Mouse (Mus musculus) heart, adult 2 months (tissue): ENCODE results near the gene Rassf5. TPM values are rescaled to one million over a fixed set of nuclear protein-coding genes. Genes with fewer than 3 reads are reported as not detected.

Experiments
- DNase-seq, 2 experiments: peaks; one replicate each; pipeline ENCODE4 v3.0.0; 2021
- H3K27ac ChIP-seq: fragments of 200-600 bp; 2 replicates; pipeline ENCODE4 v1.8.1; 2022
- H3K27me3 ChIP-seq: fragments of 200-500 bp; 2 replicates; pipeline ENCODE4 v1.6.1; 2012; ENCODE audit warnings: mild to moderate bottlenecking, low read length, inconsistent platforms, mixed read lengths; ENCODE audit not compliant: control insufficient read depth, insufficient read depth
- H3K36me3 ChIP-seq: fragments of 200-500 bp; 2 replicates; pipeline ENCODE4 v1.6.1; 2012; ENCODE audit warnings: low read length, inconsistent platforms; ENCODE audit not compliant: control insufficient read depth, insufficient read depth
- H3K4me1 ChIP-seq: fragments of 200-500 bp; 2 replicates; pipeline ENCODE4 v1.6.1; 2011; ENCODE audit warnings: low read length; ENCODE audit not compliant: control insufficient read depth, insufficient read depth
- H3K4me3 ChIP-seq: fragments of 200-600 bp; 2 replicates; pipeline ENCODE4 v1.8.1; 2022
- H3K79me2 ChIP-seq: fragments of 200-500 bp; replicated peaks from 2 replicates; pipeline ENCODE4 v1.6.1; 2012; ENCODE audit warnings: mild to moderate bottlenecking, inconsistent platforms, low read length, moderate library complexity, mixed read lengths; ENCODE audit not compliant: control insufficient read depth, insufficient read depth
- H3K9ac ChIP-seq: fragments of 200-500 bp; 2 replicates; pipeline ENCODE4 v1.6.1; 2012; ENCODE audit warnings: low read depth, mild to moderate bottlenecking, control low read depth, inconsistent platforms, low read length, mixed read lengths
- CTCF ChIP-seq: fragments of 200-600 bp; IDR thresholded peaks from 2 replicates; pipeline ENCODE4 v1.8.1; 2022; ENCODE audit warnings: antibody characterized with exemption, mild to moderate bottlenecking, moderate library complexity
- EP300 ChIP-seq: fragments of 200-500 bp; IDR thresholded peaks from 2 replicates; pipeline ENCODE4 v1.6.1; 2011; ENCODE audit warnings: low read depth, low read length, control low read depth; ENCODE audit not compliant: insufficient read depth
- POLR2A ChIP-seq: fragments of 200-500 bp; IDR thresholded peaks from 2 replicates; pipeline ENCODE4 v1.6.1; 2011; ENCODE audit warnings: mild to moderate bottlenecking, low read depth, low read length, control low read depth; ENCODE audit not compliant: insufficient read depth
- WGBS: fragments of 180-500 bp; shearing (Covaris S2); methylation state at CpG from one replicate; pipeline ENCODE4 v1.1.7; 2018; 5-methylcytosine and 5-hydroxymethylcytosine counted together
- intact Hi-C: fragments of 180-260 bp; cut with DNase I; formaldehyde crosslinking; loops from one replicate; pipeline ENCODE4 v1.15.1; 2025
- polyA plus RNA-seq: library from polyadenylated mRNA; depleted of rRNA; stranded (reverse); fragments of >200 nt; gene quantifications from 2 replicates; pipeline ENCODE4 v1.2.3, GENCODE M21; 2012; rRNA removed
- total RNA-seq, 2 experiments: library from RNA; stranded (reverse); gene quantifications; 2 replicates each; pipeline ENCODE4 v1.2.3; 2021

Rassf5 gene
- total and polyA plus RNA-seq, 3 experiments, result 1.7 to 2.3 (median 2.0) TPM

DNA sequence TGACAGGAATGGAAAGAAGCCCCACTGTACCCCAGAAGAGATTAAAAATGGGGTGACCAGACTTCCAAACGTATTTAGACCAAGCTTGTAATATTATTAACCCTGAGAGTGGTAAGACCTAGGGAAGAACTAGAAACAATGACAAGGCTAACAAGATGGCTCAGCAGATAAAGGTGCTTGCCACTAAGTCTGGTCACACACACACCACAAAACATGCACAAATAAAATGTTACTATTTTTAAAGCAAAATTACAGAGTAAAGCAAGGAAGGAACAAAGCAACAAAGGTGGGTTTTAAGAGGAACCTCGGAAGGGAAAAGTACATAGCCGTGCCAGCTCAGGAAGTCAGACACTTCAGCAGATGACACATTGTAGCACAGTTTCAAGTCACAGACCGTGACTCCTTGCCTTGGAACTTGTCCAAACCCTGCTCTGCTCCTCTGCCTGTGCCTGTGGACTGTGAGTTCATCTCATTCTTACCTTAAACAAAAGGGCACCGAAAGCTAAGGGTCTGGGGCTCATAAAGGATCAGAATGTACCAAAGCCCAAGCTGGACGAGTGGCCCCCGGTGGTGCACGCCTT lies 110.0 kb downstream of the Rassf5 start:
- Histone ChIP-seq H3K4me3 (no peak overlapping the region), H3K27ac (no peak overlapping the region)
- WGBS, result 43% methylated on average over 8 of the region's 8 CpGs

DNA sequence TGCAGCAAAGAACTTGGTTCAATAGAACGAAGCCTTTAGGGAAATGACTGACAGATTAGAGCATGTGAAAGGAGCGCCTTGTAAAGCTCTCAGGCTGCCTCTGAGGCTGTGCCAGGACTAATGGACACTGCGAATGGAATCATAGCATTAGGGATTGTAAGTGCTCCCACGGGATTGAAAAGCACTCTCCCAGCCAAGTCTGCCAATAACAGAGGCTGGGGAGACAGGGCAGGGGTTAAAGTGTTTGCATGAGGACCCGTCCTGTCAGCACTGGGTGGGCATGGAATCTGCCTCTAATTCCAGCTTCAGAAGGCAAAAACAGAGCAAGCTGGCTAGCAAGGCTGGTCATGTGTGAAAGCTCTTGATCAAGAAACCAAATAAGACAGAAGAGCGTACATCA lies 110.8 kb downstream of the Rassf5 start:
- Histone ChIP-seq H3K4me1 (no peaks in the 10 kb centered on the region), H3K27me3 (no peaks in the 10 kb centered on the region), H3K36me3 (no peaks in the 10 kb centered on the region), H3K9ac (no peak overlapping the region), H3K27ac (no peak overlapping the region), H3K79me2 (no peaks in the 10 kb centered on the region), H3K4me3 (no peak overlapping the region)
- WGBS, result 55% methylated on average over 6 of the region's 6 CpGs
- TF ChIP-seq POLR2A, result no peak
- no peak for TF ChIP-seq EP300
- no peak for TF ChIP-seq CTCF
- intact Hi-C loops, result no loop called here
- no peak for DNase-seq

More for the DNA sequence above, 110.0 kb downstream of the Rassf5 start:
- no peak overlapping the region for H3K9ac ChIP-seq
- H3K79me2 ChIP-seq, result no peaks in the 10 kb centered on the region
- intact Hi-C loops, result no loop called here
- TF ChIP-seq POLR2A (no peak), EP300 (no peak)
- no peaks in the 10 kb centered on the region for H3K4me1 ChIP-seq
- H3K36me3 ChIP-seq, result no peaks in the 10 kb centered on the region
- DNase-seq, result peak in 1 of 2 experiments; percentile 33
- H3K27me3 ChIP-seq, result no peaks in the 10 kb centered on the region

Other genes starting within 250 kb of the Rassf5 start
- gene Il10, start 225.4 kb downstream of the Rassf5 start, total RNA-seq, result not detected
- gene Il10, start 225.4 kb downstream of the Rassf5 start, polyA plus RNA-seq, result not detected in 2 replicates
- gene Mapkapk2, start 147.4 kb downstream of the Rassf5 start, total RNA-seq, result 100 to 1,000 TPM; 283 to 363 TPM
- gene Mapkapk2, start 147.4 kb downstream of the Rassf5 start, polyA plus RNA-seq, result 196 and 305 TPM in 2 replicates
- under 1 TPM; 0.48 to 0.70 TPM for gene Dyrk3, start 106.9 kb downstream of the Rassf5 start, total RNA-seq
- 0.16 and 0.32 TPM in 2 replicates for gene Dyrk3, start 106.9 kb downstream of the Rassf5 start, polyA plus RNA-seq
- 10 to 100 TPM; 34.7 to 37.1 TPM for gene Eif2d, start 92.1 kb downstream of the Rassf5 start, total RNA-seq
- gene Eif2d, start 92.1 kb downstream of the Rassf5 start, polyA plus RNA-seq, result 25.8 and 35.3 TPM in 2 replicates
- 1 to 10 TPM; 1.5 TPM for gene Ikbke, start 34.3 kb upstream of the Rassf5 start, total RNA-seq
- 3.4 and 4.7 TPM in 2 replicates for gene Ikbke, start 34.3 kb upstream of the Rassf5 start, polyA plus RNA-seq